Mouse (Mus musculus) right cerebral cortex, adult 18-20 months (tissue): ENCODE measurements at regions not wholly inside any gene's neighbourhood (a gene's known extent, or its start where the extent isn't known, plus 50 kb on each side); places are given as distances from the start of the nearest gene placed in this dataset.
A peak's percentile ranks its signal among the peaks of the same experiment; 100 is the strongest.

Experiments
- DNase-seq: peaks from one replicate; pipeline ENCODE4 v3.0.0; 2022; ENCODE audit warnings: mixed read lengths

DNA sequence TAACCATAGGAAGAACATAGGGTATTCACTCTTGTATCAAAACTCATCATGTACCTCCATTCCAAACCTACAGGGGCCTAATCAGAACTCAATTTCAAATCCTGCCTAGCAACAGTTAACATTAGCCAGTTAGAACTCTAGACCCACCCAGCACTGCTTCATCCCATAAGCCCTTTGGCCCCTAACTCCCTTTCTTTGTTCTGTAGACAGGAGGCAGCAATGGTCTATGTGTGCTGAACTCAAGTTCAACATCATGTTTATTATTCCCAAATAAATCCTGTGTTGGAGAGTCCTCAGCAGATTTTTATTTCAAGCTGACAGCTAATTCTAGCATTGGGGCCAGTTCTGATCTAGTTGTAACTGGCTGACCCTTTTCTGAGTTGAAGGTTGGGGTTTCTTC, 112.2 kb downstream of the Ipo8 start:
- DNase-seq: no peak

DNA sequence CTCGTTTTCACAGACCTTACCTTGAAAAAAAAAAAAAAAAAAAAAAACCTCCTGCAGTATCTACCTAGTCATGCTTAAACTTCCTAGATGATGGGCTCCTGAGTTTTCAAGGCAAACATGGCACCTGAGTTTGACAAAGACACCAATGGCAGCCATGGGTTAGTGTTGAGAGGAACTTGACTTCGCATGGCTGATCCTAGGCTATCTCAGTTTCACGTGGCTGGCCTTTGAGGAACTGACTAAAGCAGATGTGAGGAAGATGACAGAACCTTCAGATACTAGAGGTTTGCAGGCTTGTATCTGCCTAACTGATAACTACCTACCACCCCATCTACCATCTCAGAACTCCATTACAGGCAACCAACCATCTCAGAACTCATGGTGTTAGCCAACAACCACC, 120.9 kb downstream of the Ipo8 start:
- no peak for DNase-seq

GRCm38 (mm10) chr6:148708389-148708788, 122.9 kb downstream of the Ipo8 start:
- no peak for DNase-seq

DNA sequence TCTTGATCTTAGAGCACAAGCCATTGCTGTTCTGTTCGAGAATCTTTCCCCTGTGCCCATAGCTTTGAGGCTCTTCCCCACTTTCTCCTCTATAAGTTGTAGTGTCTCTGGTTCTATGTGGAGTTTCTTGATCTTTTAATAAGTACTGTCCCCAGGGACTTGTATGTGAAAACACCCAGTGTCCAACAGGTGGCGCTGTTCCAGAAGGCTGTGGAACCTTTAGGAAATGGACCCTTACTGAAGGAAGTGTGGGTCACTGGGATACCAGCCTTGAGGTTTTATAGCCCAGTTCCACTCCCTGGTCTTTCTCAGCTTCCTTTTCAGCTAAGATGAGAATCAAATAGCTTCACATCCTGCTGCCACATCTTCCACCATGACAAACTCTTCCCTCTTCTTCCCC, 125.6 kb downstream of the Ipo8 start:
- no peak for DNase-seq

- DNase-seq: no peak
Measured at GRCm38 (mm10) chr6:148693329-148693728, 137.9 kb downstream of the Ipo8 start.

GRCm38 (mm10) chr6:148687770-148688169, 143.5 kb downstream of the Ipo8 start:
- DNase-seq: peak; percentile 50

DNA sequence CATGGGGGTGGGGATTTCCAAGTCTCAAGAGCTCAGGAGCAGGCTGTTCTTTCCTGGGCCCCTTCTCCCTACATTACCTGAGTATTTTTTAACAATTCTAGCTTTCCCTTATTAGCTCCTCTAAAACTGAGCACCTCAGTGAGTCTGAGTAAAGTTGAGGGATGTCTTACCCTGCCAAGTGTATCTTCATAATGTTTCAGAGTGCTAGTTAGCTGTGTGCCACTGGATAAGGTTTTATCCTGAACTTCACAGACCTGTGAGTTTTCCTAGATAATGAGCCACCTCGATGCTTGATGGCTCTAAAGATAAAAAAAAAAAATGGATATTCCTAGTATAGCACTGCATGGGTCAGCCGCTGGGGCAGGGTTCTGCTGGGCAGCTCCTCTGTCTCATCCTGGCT, 171.1 kb downstream of the Ipo8 start:
- DNase-seq: no peak

GRCm38 (mm10) chr6:148653216-148653615, 178.1 kb downstream of the Ipo8 start:
- no peak for DNase-seq

GRCm38 (mm10) chr6:148652434-148652833, 178.8 kb downstream of the Ipo8 start:
- no peak for DNase-seq

- DNase-seq: no peak
Measured at GRCm38 (mm10) chr6:148647423-148648390, 183.6 kb downstream of the Ipo8 start.

GRCm38 (mm10) chr6:148640595-148640994, 190.7 kb downstream of the Ipo8 start:
- no peak for DNase-seq

- DNase-seq: no peak
Measured at GRCm38 (mm10) chr6:148634148-148634547, 190.0 kb upstream of the Tmtc1 start.

DNA sequence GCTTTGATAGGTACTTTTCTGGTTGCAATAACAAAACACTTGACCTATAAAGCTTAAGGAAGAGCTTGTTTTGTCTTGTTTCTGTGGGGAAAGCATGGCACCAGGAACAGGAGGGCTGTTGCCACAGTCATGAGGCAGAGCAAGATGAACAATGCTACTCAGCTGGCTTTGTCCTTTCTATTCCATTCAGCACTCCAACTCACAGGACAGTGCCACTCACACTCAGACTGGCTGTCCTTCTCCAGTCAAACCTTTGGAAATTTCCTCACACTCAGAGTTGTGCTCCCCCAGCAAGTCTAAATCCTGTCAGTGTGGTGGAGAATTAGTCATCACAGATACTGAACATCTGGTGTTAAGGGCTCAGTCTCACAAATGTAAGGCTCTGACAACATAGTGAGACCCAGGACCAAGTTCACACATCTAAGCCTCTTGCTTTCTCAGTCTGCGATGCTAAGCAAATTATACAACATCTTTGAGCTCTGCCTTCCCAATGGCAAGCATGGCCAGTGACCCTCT, 183.0 kb upstream of the Tmtc1 start:
- peak; percentile 24 for DNase-seq

GRCm38 (mm10) chr6:148623119-148623770, 179.1 kb upstream of the Tmtc1 start:
- no peak for DNase-seq

DNA sequence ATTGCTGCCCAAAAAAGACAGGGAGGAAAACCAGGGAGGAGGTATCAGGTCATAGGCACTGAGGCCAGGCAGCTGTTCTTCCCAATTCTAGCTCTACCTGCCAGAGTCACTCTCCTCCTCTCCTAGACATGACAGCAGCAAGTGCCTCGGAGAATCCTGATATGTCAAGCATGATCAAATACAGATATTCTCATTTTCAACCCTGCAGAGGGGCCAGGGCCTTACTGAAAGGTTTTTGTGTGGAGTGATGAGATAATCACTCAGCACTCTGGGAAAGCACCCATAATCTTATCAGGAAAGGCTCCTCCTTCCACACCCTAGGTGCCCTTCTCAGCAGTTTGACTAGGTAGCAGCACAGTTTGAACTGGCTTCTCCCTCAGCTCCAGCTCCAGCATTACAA, 175.8 kb upstream of the Tmtc1 start:
- DNase-seq: no peak

- DNase-seq: no peak
Measured at GRCm38 (mm10) chr6:148615931-148616330, 171.7 kb upstream of the Tmtc1 start.

DNA sequence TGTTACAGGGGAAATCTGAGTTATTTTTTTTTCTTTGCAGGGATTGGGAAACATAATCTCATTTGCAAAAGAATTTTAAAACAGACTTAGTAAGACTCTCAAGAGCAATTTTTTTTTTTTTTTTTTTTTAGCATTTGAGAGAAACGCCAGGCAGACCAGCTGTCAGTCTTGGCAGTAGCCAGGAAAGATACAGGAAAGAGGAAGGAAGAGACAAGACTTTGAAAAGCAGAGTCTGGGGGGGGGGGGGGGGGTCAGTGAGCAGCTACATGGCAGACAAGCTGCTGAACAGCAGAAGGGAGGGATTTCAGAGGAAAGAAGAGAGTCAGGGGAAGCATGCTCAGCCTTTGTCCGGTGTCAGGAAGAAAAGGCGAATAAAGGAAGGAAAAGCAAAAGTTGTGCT, 171.3 kb upstream of the Tmtc1 start:
- DNase-seq: no peak

DNA sequence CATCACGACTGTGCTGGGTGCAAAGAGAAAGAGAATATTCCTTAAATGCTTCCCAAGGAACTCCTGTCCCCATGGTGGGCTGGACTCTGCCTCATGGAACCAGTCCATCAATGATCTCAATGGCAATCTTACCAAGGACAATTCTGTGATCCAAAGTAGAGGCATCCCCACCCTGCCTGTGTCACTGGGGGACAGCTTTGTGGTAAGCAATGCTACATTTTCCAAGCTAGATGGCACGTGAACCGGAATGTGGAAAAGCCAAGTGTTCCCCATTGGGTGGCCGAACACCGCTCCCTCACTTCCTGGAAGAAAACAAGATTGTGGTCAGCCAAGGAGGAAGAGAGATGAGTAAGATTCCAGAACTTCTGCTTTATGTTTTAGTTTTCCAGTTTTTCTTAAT, 164.7 kb upstream of the Tmtc1 start:
- DNase-seq: no peak

- no peak for DNase-seq
Measured at GRCm38 (mm10) chr6:148605226-148605625, 161.0 kb upstream of the Tmtc1 start.

DNA sequence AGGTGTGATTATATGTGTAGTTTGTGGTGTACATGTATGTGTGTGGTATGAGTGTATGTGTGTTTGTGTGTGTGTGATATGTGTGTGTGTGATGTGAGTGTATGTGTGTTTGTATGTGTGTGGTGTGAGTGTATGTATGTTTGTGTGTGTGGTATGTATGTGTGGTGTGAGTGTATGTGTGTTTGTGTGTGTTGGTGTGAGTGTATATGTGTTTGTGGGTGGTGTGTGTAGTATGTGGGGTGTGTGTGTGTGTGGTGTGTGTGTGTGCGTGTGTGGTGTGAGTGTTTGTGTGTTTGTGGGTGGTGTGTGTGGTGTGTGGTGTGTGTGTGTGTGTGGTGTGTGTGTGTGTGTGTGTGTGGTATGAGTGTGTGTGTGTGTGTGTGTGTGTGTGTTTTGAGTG, 160.6 kb upstream of the Tmtc1 start:
- DNase-seq: no peak

GRCm38 (mm10) chr6:148603878-148604277, 159.7 kb upstream of the Tmtc1 start:
- no peak for DNase-seq

GRCm38 (mm10) chr6:148603460-148603859, 159.3 kb upstream of the Tmtc1 start:
- no peak for DNase-seq

- DNase-seq: no peak
Measured at GRCm38 (mm10) chr6:148602894-148603293, 158.7 kb upstream of the Tmtc1 start.

DNA sequence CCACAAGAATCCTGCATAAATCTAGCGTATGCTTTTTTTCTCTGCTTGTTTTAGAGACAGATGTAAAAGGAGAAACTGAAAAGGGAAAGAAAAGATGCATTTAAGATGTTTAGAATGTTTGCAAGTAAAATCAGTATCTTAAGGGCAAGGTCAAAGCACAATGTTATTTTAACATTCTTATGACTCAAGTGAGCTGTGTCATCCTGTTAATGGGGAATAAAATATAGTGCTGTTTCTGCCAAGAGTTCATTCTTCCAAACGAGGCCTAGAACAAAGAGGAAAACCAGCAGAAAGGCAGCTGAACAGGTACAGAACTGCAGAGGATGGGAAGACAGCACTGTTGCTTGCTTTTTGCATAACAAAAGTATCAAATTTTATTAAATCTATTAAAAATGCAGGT, 156.7 kb upstream of the Tmtc1 start:
- DNase-seq: no peak
